Mouse (Mus musculus) ZHBTc4 (cell line): ENCODE data around the gene Atp2a1.

Experiments
- DNase-seq: peaks from one replicate; pipeline ENCODE4 v3.0.0-alpha.2; 2011; ENCODE audit warnings: low read depth, low spot score

The Atp2a1 gene

GRCm38 (mm10) chr7:126452244-126452643, 10.7 kb downstream of the Atp2a1 start:
- no peak for DNase-seq

- DNase-seq = no peak
Measured at GRCm38 (mm10) chr7:126450641-126451040, 12.3 kb downstream of the Atp2a1 start.

- DNase-seq = no peak
Measured at GRCm38 (mm10) chr7:126449991-126450390, 12.9 kb downstream of the Atp2a1 start.

- DNase-seq = no peak
Measured at GRCm38 (mm10) chr7:126448481-126448880, 14.4 kb downstream of the Atp2a1 start.

- no peak for DNase-seq
Measured at GRCm38 (mm10) chr7:126446217-126446616, 16.7 kb downstream of the Atp2a1 start.

- DNase-seq = no peak
Measured at GRCm38 (mm10) chr7:126445104-126445815, 17.6 kb downstream of the Atp2a1 start.

GRCm38 (mm10) chr7:126444536-126444935, 18.4 kb downstream of the Atp2a1 start:
- DNase-seq = no peak

GRCm38 (mm10) chr7:126443997-126444396, 18.9 kb downstream of the Atp2a1 start:
- no peak for DNase-seq

- DNase-seq = no peak
Measured at GRCm38 (mm10) chr7:126440134-126440533, 22.8 kb downstream of the Atp2a1 start.

- DNase-seq = peak; percentile 79
Measured at GRCm38 (mm10) chr7:126436851-126437250, 26.1 kb downstream of the Atp2a1 start.

- peak; percentile 46 for DNase-seq
Measured at GRCm38 (mm10) chr7:126435801-126436200, 27.1 kb downstream of the Atp2a1 start.

- no peak for DNase-seq
Measured at GRCm38 (mm10) chr7:126434726-126435125, 28.2 kb downstream of the Atp2a1 start.

GRCm38 (mm10) chr7:126430167-126430566, 32.7 kb downstream of the Atp2a1 start:
- no peak for DNase-seq

- no peak for DNase-seq
Measured at GRCm38 (mm10) chr7:126429503-126429898, 33.4 kb downstream of the Atp2a1 start.

GRCm38 (mm10) chr7:126428631-126429502, 34.0 kb downstream of the Atp2a1 start, which contains the start of gene Rabep2:
Gene Rabep2 (plus strand): TSS chr7:126428759.
- DNase-seq = peak; percentile 91

- DNase-seq = no peak
Measured at GRCm38 (mm10) chr7:126428154-126428553, 34.8 kb downstream of the Atp2a1 start.

- DNase-seq = peak; percentile 92
Measured at GRCm38 (mm10) chr7:126427323-126427860, 35.5 kb downstream of the Atp2a1 start.

GRCm38 (mm10) chr7:126424161-126424560, 38.7 kb downstream of the Atp2a1 start:
- DNase-seq = no peak

- DNase-seq = no peak
Measured at GRCm38 (mm10) chr7:126421756-126422155, 41.2 kb downstream of the Atp2a1 start.

GRCm38 (mm10) chr7:126418496-126418895, 44.4 kb downstream of the Atp2a1 start:
- DNase-seq = no peak

GRCm38 (mm10) chr7:126417606-126418005, 45.3 kb downstream of the Atp2a1 start:
- DNase-seq = no peak

- no peak for DNase-seq
Measured at GRCm38 (mm10) chr7:126417045-126417444, 45.9 kb downstream of the Atp2a1 start.
